Mouse (Mus musculus) gastrocnemius, postnatal 10 days (tissue): ENCODE results near the gene Pcmt1. TPM values are rescaled to one million over a fixed set of nuclear protein-coding genes. Genes with fewer than 3 reads are reported as not detected.

Source experiments
- DNase-seq: peaks from one replicate; pipeline ENCODE4 v3.0.0; 2021; ENCODE audit warnings: mixed read lengths
- total RNA-seq, 2 experiments: library from RNA; stranded (reverse); gene quantifications; 2 replicates each; pipeline ENCODE4 v1.2.3; 2021

Pcmt1 gene
- total RNA-seq, 2 experiments from 2014 or later: 99.4 to 100 TPM

DNA sequence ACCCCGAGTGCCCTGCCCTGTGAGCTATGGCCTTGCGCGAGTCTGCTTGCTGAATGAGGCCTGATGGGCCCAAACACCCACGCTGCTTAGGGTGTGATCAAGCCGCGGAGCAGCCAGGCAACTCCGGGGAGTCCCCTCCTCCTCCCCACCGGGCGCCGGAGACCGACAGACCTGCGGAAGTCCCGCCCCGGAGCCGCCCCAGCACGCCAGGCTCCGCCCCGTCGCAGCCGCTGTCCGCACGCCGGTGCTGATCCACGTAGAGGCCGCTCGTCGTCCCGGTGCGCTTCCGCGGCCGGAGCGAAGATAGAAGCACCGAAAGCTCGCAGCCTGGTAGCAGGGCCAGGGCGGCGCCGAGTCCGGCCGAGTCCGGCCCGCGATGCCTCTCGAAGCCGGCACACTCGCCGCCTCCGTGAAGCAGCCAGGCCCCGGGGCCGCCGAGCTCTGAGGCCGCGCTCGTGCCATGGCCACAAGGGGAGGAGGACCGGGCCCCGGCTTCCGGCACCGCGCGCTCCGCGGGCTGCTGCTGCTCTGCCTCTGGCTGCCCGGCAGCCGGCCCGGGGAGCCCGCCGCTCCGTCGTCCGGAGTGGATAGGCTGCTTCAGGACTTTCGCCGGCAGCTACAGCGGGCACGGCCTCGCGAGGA, 91.2 kb downstream of the Pcmt1 start, which contains the start of gene Lrp11:
Gene Lrp11, plus strand, starts transcription at position 209 of the 642 bp plus-strand sequence.
- DNase-seq: peak; percentile 94

DNA sequence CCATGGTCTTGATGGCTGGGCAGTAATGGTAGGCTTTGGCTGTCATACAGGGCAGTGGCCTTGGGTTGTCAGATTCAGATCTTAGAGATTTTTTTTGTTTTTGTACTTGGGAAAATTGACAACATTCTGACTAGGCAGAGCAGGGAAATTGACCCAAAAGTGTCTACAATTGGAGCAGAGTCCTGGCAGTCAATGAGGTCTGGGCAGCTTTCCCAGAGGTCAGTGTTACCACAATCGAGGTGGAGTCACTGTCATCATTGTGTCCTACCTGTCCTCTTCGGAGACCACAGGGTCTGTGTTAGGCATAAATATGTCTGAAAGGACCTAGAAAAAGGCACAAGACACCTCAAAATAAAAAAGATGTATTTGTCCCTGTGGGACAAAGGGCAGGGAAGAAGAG, 94.2 kb downstream of the Pcmt1 start:
- no peak for DNase-seq

DNA sequence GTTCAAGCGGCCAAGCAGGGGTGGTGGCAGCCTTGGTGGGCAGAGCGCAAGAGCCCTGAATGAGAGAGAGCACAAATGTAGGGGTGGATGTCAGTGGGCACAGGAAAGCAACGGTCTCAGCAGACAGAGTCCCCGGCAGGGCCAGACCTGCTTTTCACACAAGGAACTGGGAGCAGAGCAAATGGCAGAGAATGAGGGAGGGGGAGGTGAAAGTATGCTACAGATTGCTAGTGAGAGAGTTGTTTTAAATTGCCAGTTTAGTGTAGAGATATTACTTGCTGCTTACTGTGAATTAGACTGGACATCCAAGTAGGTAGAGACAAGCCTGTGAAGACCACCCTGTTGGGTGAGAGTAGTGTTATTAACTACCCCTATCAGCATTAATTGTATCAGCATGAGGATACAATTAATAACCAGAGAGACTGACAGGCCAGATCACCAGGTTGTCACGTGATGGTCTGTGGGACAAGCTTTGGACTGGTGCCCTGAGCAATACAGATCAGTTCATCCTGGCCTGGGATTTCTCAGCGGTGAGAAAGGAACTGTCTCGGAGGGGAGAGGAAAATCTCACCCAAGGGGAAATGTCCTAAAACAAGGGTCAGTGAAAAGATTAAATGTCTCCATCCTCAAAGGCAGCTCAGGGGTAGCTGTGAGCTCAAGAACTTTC, 97.9 kb downstream of the Pcmt1 start:
- DNase-seq: no peak

DNA sequence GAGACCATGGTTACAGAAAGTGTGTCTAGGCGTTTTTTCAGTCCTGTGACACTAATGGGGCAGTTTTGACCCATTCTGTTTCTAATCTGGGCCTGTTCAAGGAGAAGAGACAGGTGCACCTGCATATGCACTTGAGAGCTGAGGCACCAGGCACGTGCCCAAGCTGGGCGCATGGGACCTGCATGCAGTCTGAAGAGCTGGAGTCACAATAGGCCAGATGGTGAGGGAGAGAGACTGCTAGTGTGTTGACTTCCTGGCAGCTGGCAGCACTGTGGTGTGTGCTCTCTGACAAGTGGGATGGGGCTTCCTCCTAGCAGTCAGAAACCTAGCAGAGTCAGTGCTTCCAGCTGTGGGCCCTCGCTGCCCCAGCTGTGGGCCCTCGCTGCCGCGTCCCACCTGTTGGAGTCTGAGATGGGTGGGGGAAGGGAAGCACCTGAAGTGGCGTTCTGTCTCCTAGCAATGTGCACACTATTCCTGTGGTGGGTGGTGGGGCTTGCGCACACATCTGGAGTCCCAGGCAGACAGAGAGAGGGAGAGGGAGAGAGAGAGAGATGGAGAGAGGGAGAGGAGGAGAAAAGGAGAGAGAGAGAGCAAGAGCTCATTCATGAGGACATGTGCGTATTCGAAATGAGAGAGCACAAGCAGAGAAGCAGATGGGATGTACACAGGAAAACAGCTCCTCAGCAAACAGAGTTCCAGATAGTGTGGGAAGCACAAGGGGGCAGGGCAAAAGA, 98.6 kb downstream of the Pcmt1 start:
- no peak for DNase-seq

DNA sequence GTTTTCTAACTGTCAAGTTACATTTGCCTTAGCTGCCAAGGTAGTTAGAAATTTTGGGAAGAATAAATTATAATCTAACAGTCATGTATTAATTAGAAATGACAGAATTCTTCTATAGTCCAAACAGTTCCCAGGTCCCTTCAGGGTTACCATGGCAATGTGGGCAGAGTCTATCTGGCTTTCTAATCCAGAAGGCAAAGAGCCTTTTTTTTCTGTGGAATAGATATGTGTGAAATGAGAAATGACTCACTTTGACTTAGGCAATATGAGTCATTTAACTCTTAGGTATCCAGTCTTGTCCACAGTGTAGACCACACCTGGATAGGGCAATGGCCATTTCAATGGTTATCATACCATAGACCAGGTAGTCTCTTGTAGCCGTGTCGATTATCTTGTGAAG, 99.5 kb downstream of the Pcmt1 start:
- no peak for DNase-seq

Other genes with a start within 250 kb of the Pcmt1 start
- gene Ulbp1, start 207.5 kb downstream of the Pcmt1 start, total RNA-seq: 10 to 100 TPM; 12.8 to 16.3 TPM
- 1 to 10 TPM; 2.2 to 2.3 TPM for gene Lrp11, start 91.3 kb downstream of the Pcmt1 start, total RNA-seq
- 10 to 100 TPM in 1 of 2 experiments, 1 to 10 TPM in 1; 8.2 to 11.3 TPM for gene Nup43, start 13.6 kb downstream of the Pcmt1 start, total RNA-seq
- gene Lats1, start 78 bp upstream of the Pcmt1 start, total RNA-seq: 10 to 100 TPM; 16.9 to 21.8 TPM
- gene Katna1, start 44.9 kb upstream of the Pcmt1 start, total RNA-seq: 10 to 100 TPM; 12.8 to 15.1 TPM
- 10 to 100 TPM; 81.0 to 85.2 TPM for gene Ginm1, start 111.7 kb upstream of the Pcmt1 start, total RNA-seq
- gene Ppil4, start 111.8 kb upstream of the Pcmt1 start, total RNA-seq: 10 to 100 TPM; 14.5 to 17.6 TPM
- under 1 TPM; 0.05 to 0.09 TPM for gene Zc3h12d, start 151.3 kb upstream of the Pcmt1 start, total RNA-seq